Mouse (Mus musculus) cortical plate, adult 2 months (tissue): ENCODE results near the gene Psma6. TPM values are rescaled to one million over a fixed set of nuclear protein-coding genes. Genes with fewer than 3 reads are reported as not detected.

Experiments
- H3K27ac ChIP-seq: fragments of 200-500 bp; 2 replicates; pipeline ENCODE4 v1.5.1; 2012; ENCODE audit warnings: low read length, control low read depth, inconsistent platforms; ENCODE audit not compliant: insufficient read depth
- H3K4me1 ChIP-seq: fragments of 200-500 bp; 2 replicates; pipeline ENCODE4 v1.6.1; 2011; ENCODE audit warnings: low read length; ENCODE audit not compliant: control insufficient read depth, insufficient read depth
- H3K4me3 ChIP-seq: fragments of 200-500 bp; 2 replicates; pipeline ENCODE4 v1.5.1; 2011; ENCODE audit warnings: mild to moderate bottlenecking, low read length, control low read depth; ENCODE audit not compliant: insufficient read depth
- CTCF ChIP-seq: fragments of 200-500 bp; IDR thresholded peaks from 2 replicates; pipeline ENCODE4 v1.5.1; 2011; ENCODE audit warnings: mild to moderate bottlenecking, control low read depth, low read length; ENCODE audit not compliant: insufficient read depth; ENCODE audit errors: extremely low read depth
- POLR2A ChIP-seq: fragments of 200-500 bp; IDR thresholded peaks from 2 replicates; pipeline ENCODE4 v1.6.1; 2011; ENCODE audit warnings: mild to moderate bottlenecking, low read length, control low read depth; ENCODE audit not compliant: insufficient read depth; ENCODE audit errors: extremely low read depth
- polyA plus RNA-seq: library from polyadenylated mRNA; depleted of rRNA; stranded (reverse); fragments of >200 nt; gene quantifications from 2 replicates; pipeline ENCODE4 v1.2.3, GENCODE M21; 2012

The Psma6 gene
- polyA plus RNA-seq, 1 experiment = 129 TPM

DNA sequence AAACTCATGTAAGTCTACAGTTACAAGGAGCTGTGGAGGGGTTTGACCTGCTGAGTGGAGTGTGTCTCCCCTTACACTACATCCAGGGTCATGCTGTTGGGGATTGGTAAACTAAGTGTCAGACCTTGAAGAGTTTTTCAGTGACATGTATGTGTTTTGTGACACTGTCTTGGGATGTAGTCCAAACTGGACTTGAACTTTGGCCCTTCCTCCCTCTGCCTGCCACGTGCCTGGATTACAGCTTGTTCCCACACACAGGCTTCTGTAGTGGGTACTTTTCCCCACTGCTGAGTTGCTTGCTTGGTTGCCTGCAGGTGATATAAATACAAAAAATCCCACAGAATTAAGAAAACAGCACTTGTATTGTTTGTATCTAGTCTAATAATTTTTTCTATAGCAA lies 31.7 kb downstream of the Psma6 start:
- TF ChIP-seq CTCF = no peak
- no peak for TF ChIP-seq POLR2A
- no peaks in the 10 kb centered on the region for H3K4me1 ChIP-seq
- H3K4me3 ChIP-seq = no peak overlapping the region
- no peak overlapping the region for H3K27ac ChIP-seq

DNA sequence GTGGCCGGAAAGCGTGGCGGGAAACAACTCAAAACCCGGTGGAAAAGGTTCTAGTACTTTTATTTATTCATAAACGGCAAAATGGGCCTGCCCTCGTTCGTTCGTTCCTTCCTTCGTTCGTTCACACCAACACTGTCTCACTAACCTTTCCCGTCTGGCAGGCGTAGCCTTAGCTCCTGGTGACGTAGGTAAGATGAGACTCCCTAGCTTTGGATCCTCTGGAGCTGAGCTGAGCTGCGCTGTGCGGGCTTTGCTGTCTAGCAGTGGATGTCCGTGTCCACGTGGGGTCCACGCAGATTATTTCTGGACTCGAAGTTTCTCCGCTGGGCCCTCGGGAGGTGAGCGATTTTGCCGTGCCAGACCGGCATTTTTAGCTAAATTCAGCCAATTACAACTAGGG lies 36.2 kb downstream of the Psma6 start:
- H3K4me3 ChIP-seq = no peak overlapping the region
- H3K27ac ChIP-seq = no peak overlapping the region
- H3K4me1 ChIP-seq = no peaks in the 10 kb centered on the region
- TF ChIP-seq CTCF (no peak), POLR2A (no peak)

- H3K4me1 ChIP-seq = no peaks in the 10 kb centered on the region
- H3K4me3 ChIP-seq = no peak overlapping the region
- no peak overlapping the region for H3K27ac ChIP-seq
- TF ChIP-seq POLR2A = no peak
- no peak for TF ChIP-seq CTCF
These were observed 38.0 kb downstream of the Psma6 start for GRCm38 (mm10) chr12:55422057-55422456.

DNA sequence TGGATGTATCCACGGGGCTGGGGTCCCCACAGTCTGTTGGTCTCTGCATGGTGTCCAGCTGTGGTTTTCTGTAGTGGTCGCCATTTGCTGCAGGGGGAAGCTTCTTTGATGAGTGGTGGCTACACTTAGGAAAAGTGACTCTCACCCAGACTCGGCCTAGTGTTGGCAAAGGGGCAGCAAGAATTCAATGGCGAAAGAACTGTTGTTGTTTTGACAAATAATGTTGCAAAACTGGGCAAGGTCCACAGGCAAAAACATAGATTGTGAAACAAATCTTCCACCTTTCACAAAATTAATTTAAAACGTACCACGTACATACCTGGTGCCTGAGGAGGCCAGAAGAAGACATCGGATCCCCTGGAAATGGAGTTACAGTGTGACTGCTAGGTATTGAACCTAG lies 42.3 kb downstream of the Psma6 start:
- Histone ChIP-seq H3K4me3 (no peak overlapping the region), H3K4me1 (no peaks in the 10 kb centered on the region), H3K27ac (no peak overlapping the region)
- no peak for TF ChIP-seq POLR2A
- no peak for TF ChIP-seq CTCF

GRCm38 (mm10) chr12:55429201-55429600 lies 45.2 kb downstream of the Psma6 start:
- Histone ChIP-seq H3K4me3 (no peak overlapping the region), H3K27ac (no peak overlapping the region), H3K4me1 (no peaks in the 10 kb centered on the region)
- TF ChIP-seq POLR2A (no peak), CTCF (no peak)

- no peak overlapping the region for H3K4me3 ChIP-seq
- H3K4me1 ChIP-seq = no peaks in the 10 kb centered on the region
- H3K27ac ChIP-seq = no peak overlapping the region
- TF ChIP-seq CTCF = no peak
- no peak for TF ChIP-seq POLR2A
These were observed 45.9 kb downstream of the Psma6 start for GRCm38 (mm10) chr12:55429956-55430355.

DNA sequence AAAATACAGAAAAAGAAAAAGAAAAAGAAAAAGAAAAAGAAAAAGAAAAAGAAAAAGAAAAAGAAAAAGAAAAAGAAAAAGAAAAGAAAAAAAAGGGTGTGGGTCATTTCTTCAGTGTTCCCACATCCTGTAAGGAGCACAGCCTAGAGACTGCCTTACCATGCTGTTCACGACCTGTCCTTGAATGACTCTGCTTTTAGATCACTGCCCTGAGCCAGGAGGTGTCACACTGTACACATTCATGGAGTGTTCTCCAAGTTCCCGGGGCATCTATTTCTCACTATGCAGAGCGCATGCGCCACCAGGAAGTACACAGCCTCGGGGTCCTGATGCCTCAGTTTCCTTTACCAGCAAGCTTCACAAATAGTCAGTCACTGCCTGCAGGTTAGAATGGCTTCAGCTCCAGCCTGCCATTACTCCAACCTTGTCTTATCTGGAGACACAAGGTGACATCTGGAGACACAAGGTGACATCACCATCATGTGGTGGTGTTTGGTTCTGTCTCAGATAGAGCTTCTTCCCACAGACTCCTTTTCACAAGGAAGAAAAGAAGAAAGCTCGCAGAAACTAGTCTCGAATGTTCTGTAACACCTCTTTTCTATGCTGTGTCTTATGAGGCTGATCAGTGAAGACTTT lies 48.4 kb downstream of the Psma6 start:
- Histone ChIP-seq H3K4me3 (no peak overlapping the region), H3K27ac (no peak overlapping the region), H3K4me1 (no peaks in the 10 kb centered on the region)
- TF ChIP-seq POLR2A (no peak), CTCF (no peak)

- TF ChIP-seq CTCF = no peak
- no peak for TF ChIP-seq POLR2A
- Histone ChIP-seq H3K27ac (no peak overlapping the region), H3K4me3 (no peak overlapping the region), H3K4me1 (no peaks in the 10 kb centered on the region)
These were observed 48.9 kb downstream of the Psma6 start for GRCm38 (mm10) chr12:55432920-55433284.

DNA sequence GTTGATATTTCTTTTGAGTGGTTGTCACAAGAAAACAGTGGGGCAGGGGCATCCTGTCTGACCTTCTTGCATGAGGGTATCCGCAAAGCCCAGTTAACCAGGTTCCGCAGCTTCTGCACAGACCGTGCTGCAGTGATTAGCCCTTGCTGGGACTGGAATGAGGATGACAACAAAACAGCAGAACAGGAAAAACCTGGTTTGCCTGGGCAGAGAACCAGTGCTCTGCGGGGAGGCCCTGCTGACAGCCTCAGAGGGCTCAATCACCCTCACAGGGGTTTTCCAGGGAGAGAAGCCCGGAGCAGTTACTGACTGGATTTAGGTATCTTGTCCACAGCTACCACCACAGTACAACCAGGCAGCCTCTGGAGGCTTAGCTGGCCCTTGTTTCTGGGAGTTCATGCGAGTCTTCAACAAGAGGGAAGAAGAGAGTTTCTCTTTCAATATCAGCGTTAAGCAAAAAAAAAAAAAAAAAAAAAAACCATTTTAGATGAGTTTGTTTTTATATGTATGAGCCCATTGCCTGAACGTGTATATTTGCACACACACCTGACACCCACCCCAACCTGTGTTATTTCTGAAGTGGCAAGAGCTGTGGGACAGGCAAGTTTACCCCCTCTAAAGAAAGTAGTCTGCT lies 49.9 kb downstream of the Psma6 start:
- H3K4me1 ChIP-seq = no peaks in the 10 kb centered on the region
- no peak overlapping the region for H3K27ac ChIP-seq
- no peak for TF ChIP-seq CTCF

DNA sequence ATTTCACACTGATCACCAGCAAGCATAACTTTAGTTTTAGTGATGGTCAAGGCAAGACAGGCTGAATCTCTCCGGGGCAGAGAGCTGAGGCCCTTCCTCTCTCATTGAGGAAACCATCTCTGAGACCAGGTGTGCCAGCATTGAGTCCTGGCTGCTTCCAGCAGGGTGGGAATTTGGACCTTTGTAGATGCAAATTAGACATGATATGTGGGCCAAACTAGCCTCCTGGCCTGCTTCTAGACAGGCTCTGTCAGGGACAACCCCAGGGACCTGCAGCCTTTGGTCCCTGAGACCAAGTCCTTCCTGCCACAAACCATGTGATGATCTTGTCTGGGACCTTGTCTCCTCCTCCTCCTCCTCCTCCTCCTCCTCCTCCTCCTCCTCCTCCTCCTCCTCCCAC lies 51.1 kb downstream of the Psma6 start:
- Histone ChIP-seq H3K27ac (no peak overlapping the region), H3K4me3 (no peak overlapping the region), H3K4me1 (no peaks in the 10 kb centered on the region)
- no peak for TF ChIP-seq POLR2A
- no peak for TF ChIP-seq CTCF

More for the DNA sequence above, 49.9 kb downstream of the Psma6 start:
- H3K4me3 ChIP-seq = no peak overlapping the region
